Mouse (Mus musculus): ENCODE measurements at regions not wholly inside any gene's neighbourhood (a gene's known extent, or its start where the extent isn't known, plus 50 kb on each side); places are given as distances from the start of the nearest gene placed in this dataset.
"Not testable (repeated sequence)": the region's sequence is repeated elsewhere in the genome, so short reads cannot be mapped to it uniquely, and the experiment has no call there.

DNA sequence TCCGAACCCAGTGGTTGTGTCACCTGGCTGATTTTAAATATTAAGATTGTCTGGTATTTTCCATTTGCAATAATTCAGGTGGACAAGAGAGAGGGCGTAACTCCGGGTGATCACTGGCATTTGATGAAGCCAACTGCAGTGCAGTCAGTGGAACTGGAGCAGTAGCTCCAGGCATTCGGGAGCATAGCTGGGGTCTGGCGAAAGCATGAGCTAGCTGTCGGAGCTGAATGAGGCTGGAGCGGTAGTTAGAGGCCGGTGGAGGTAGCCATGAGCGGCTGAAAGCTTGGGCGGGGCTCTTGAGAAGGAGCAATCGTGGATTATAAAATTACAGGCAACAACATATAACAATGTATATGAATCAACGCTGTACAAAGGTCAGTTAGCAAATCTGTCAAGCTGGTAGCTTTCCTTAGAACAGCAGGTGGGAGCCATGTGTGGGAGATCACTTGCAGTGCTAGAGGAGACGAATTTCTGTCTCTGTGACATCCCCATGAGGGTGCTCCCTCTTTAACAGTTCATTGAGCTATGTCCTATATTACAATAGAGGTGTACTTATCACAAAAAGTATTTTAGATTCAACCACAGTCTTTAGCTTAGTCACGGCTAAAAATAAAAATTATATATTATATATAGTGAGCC is 1415.0 kb upstream of the 1700008P02Rik start:
- Histone ChIP-seq H3K4me3 (no peak overlapping the region), H3K9me3 (no peaks in the 10 kb centered on the region), H3K4me2 (replicated peaks) (no peak overlapping the region), H3K4me1 (peaks cover 8% of the 10 kb centered on the region), H3K27ac (no peak overlapping the region), H3K36me3 (no peaks in the 10 kb centered on the region), H3K27me3 (no peaks in the 10 kb centered on the region), H3K9ac (no peak overlapping the region)
- ATAC-seq (ENCODE audit: insufficient number of reproducible peaks, insufficient read depth, low FRiP score, low TSS enrichment): no peak
- 61% methylated on average over 14 of the region's 14 CpGs for WGBS

DNA sequence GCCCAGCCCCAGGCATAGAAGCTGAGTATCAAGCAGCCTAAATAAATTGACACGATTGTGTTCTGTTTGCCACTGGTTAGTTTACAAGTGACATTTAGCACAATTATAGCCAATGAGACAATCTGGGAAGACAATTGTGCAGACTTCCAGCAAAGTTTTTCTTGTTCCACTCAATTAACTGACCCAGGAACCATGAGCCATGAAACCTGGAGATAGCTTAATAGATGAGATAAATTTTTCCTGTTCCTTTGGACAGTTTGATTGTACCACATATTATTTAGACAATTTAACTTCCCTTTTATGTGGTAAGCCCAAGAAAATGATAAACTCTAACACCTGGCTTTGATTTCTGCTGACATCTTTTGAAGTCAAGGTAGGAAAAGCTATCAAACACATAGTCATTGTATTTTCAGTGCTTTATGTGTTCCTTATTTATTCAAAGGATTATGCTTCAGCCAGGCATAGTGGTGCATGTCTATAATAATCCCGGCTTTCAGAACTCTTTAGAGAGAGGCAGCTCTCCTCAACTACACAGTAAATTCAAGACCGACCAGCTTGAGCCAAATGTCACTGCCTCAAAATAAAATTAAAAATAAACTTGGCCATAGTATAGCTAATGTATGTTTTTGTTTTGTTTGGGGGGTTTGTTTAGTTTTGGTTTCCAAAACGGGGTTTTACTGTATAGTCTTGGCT is 1406.2 kb upstream of the 1700008P02Rik start:
- no peaks in the 10 kb centered on the region for H3K27me3 ChIP-seq
- 62% methylated on average over 4 of the region's 4 CpGs for WGBS
- H3K4me1 ChIP-seq: no peaks in the 10 kb centered on the region
- no peaks in the 10 kb centered on the region for H3K36me3 ChIP-seq
- H3K27ac ChIP-seq: no peak overlapping the region
- no peak overlapping the region for H3K4me3 ChIP-seq
- H3K9me3 ChIP-seq: no peaks in the 10 kb centered on the region
- H3K9ac ChIP-seq: no peak overlapping the region
- ATAC-seq (ENCODE audit: insufficient number of reproducible peaks, insufficient read depth, low FRiP score, low TSS enrichment): no peak
- no peak overlapping the region for H3K4me2 ChIP-seq (replicated peaks)

DNA sequence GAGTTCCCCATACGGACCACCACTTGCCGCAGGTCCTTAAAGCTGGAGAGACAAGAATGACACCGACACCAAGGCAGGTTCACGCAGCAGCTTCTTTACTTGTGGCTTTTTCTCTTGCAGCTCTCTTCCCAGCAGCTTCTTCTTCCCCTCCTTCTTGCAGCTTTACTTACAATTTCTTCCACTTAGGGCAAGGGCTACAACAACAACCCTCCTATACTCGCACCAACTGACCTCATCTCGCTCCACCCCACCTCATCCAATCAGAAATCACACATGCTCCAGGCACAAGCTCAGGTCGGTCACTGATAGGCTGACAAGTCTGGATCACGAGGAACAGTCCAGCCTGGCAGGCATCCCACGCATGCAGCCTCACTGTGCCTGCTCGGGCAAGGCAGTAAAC is 1402.4 kb upstream of the 1700008P02Rik start:
- H3K36me3 ChIP-seq: no peaks in the 10 kb centered on the region
- H3K4me3 ChIP-seq: no peak overlapping the region
- no peaks in the 10 kb centered on the region for H3K27me3 ChIP-seq
- H3K27ac ChIP-seq: no peak overlapping the region
- 92% methylated on average over 10 of the region's 10 CpGs for WGBS
- H3K9ac ChIP-seq: no peak overlapping the region
- ATAC-seq (ENCODE audit: insufficient number of reproducible peaks, insufficient read depth, low FRiP score, low TSS enrichment): no peak
- H3K9me3 ChIP-seq: 0 out of 2 replicates have a peak, but pooled peaks cover 5% of the 10 kb centered on the region
- no peak overlapping the region for H3K4me2 ChIP-seq (replicated peaks)
- H3K4me1 ChIP-seq: no peaks in the 10 kb centered on the region

DNA sequence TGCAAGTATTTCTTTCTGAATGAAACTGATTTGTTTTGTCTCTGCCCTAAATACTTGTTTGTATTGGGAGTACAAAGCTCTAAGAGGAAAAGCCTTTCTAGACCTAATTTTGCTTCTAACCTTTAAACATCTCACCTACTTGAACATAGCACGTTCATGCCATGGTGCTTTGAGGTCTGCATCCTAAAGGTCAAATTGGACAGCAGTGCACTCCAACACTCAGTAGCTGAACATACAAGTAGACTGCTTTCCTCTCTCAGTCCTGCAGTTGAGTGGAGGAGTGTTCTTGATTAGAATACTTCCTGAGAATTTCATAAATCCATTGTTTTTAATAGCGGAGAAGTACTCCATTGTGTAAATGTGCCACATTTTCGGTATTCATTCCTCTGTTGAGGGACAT is 1397.2 kb upstream of the 1700008P02Rik start:
- WGBS: 83% methylated on average over 3 of the region's 3 CpGs
- H3K27ac ChIP-seq: no peak overlapping the region

DNA sequence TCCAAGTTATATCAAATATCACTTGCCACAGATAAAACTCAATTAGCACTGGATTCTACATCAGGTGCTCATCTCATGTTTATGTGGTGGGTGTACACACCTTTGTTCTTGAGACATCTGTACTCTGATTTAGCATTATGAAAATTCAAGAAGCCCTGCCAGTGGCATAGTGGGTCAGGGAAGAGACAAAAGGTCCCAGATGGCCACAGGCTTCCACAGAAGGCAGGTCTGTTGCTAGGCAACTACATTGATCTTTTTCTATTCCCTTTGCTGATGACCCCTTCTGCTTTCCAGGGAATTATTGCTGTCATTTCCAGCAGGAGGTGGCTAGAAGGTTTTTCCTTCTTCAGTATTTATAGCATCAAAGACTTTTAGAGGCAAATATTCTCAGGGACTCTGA is 1396.7 kb upstream of the 1700008P02Rik start:
- Histone ChIP-seq H3K4me1 (no peaks in the 10 kb centered on the region), H3K27ac (no peak overlapping the region), H3K27me3 (no peaks in the 10 kb centered on the region), H3K9ac (no peak overlapping the region), H3K4me2 (replicated peaks) (no peak overlapping the region), H3K36me3 (no peaks in the 10 kb centered on the region), H3K4me3 (no peak overlapping the region), H3K9me3 (0 out of 2 replicates have a peak, but pooled peaks cover 5% of the 10 kb centered on the region)
- no peak for ATAC-seq (ENCODE audit: insufficient number of reproducible peaks, insufficient read depth, low FRiP score, low TSS enrichment)

More for the DNA sequence above, 1397.2 kb upstream of the 1700008P02Rik start:
- Histone ChIP-seq H3K9me3 (0 out of 2 replicates have a peak, but pooled peaks cover 5% of the 10 kb centered on the region), H3K36me3 (no peaks in the 10 kb centered on the region), H3K4me1 (no peaks in the 10 kb centered on the region), H3K9ac (no peak overlapping the region), H3K27me3 (no peaks in the 10 kb centered on the region), H3K4me3 (no peak overlapping the region), H3K4me2 (replicated peaks) (no peak overlapping the region)
- ATAC-seq (ENCODE audit: insufficient number of reproducible peaks, insufficient read depth, low FRiP score, low TSS enrichment): no peak

DNA sequence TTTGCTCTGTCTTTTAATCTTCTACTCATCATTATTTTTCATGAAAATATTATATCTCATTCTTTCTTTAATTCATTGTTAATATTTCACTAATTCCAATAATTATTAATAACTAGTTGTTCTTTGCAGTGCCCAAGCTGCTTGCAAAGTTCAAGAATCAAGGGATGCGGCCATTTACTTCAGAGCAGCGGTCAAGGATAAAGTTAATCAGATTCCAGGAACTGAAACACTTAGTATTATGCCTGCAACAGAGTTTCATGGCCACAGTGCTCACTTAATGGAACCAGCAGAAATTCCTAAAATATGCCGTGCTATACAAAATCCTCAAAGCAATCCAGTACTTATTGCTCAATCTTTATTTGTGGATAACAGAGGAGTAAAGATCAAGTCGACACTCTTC is 1389.7 kb upstream of the 1700008P02Rik start:
- Histone ChIP-seq H3K4me1 (no peaks in the 10 kb centered on the region), H3K36me3 (no peaks in the 10 kb centered on the region), H3K27me3 (no peaks in the 10 kb centered on the region), H3K9me3 (no peaks in the 10 kb centered on the region), H3K27ac (no peak overlapping the region), H3K9ac (no peak overlapping the region), H3K4me2 (replicated peaks) (no peak overlapping the region), H3K4me3 (no peak overlapping the region)
- ATAC-seq (ENCODE audit: insufficient number of reproducible peaks, insufficient read depth, low FRiP score, low TSS enrichment): no peak
- 79% methylated on average over 4 of the region's 4 CpGs for WGBS

DNA sequence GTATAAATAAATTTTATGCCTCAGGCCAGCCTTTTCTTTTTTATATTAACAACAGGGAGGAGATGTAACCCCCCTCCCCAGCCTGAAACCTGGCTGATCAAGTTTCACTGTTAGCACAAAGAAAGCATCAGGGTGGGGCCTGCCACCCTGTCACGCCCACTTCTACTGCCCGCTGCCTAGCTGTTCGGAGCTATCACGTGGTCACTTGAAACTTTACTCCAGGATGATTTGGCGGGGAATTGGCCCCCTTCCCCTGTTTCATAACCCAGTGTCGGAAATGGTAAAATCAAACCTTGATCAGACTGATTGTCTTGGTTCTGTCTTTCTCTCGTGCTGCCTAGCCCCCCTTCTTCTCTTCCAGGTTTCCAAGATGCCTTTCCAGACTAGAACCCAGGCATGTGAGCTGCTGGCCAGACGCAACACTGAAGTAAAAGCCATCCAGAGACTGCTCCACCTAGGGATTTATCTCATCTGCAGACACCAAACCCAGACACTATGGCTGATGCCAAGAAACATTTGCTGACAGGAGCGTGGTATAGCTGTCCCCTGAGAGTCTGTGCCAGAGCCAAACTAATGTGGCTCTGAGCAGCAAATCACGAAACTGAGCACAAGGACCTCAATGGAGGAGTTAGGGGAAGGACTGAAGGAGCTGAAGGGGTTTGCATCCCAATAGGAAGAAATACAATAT is 1386.6 kb upstream of the 1700008P02Rik start:
- Histone ChIP-seq H3K4me1 (no peaks in the 10 kb centered on the region), H3K27me3 (no peaks in the 10 kb centered on the region), H3K9me3 (no peaks in the 10 kb centered on the region), H3K4me2 (replicated peaks) (no peak overlapping the region; the same call in 1 of the 2 replicates), H3K4me3 (no peak overlapping the region), H3K36me3 (no peaks in the 10 kb centered on the region), H3K27ac (no peak overlapping the region), H3K9ac (no peak overlapping the region)
- WGBS: 52% methylated on average over 10 of the region's 10 CpGs
- ATAC-seq (ENCODE audit: insufficient number of reproducible peaks, insufficient read depth, low FRiP score, low TSS enrichment): 0 out of 2 replicates have a peak, but pooled peaks have one; percentile 41

DNA sequence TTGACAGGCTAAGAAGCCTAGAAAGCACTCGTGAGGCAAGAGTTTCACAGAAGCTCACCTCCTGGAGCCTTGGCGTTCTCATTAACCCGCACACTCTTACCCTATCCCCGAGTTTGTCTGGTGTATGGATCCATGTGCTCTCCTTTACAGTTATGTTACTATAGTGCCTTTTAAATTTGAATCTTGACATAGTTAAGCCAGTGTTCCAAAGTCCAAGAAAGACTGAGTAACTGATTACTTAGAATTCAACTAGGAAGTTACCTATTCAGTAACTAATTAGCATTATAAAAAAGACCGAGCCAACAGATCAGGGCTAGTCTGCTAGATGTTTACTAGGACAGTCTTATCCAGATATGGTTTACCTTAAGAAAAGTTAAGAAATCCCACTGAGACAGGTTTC is 1386.0 kb upstream of the 1700008P02Rik start:
- Histone ChIP-seq H3K27ac (no peak overlapping the region), H3K36me3 (no peaks in the 10 kb centered on the region), H3K4me1 (no peaks in the 10 kb centered on the region), H3K4me2 (replicated peaks) (no peak overlapping the region), H3K9ac (no peak overlapping the region), H3K9me3 (no peaks in the 10 kb centered on the region), H3K4me3 (no peak overlapping the region), H3K27me3 (no peaks in the 10 kb centered on the region)
- ATAC-seq (ENCODE audit: insufficient number of reproducible peaks, insufficient read depth, low FRiP score, low TSS enrichment): no peak
- 70% methylated on average over 5 of the region's 5 CpGs for WGBS

DNA sequence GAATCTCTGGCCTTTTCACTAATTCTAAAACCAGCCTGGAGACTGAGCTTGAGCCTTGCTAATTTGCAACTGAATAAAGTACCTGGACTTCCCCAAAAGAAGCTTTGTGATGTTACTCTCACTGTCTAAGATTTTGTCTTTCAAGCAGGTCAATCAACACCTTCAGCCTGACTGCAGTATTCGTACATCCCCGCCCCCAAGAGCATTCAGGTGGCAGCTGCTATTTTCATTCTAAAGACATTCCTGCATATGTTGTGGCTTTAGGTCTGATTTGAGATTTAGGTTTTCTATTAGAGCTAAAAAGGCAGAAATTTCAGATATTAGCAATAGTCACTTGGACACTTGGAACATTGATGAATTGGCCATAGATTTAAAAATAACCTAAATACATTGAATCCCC is 1385.4 kb upstream of the 1700008P02Rik start:
- H3K4me3 ChIP-seq; H3K4me2 ChIP-seq (replicated peaks); H3K9me3 ChIP-seq; H3K4me1 ChIP-seq; ATAC-seq (ENCODE audit: insufficient number of reproducible peaks, insufficient read depth, low FRiP score, low TSS enrichment); H3K27me3 ChIP-seq; H3K27ac ChIP-seq; H3K36me3 ChIP-seq; H3K9ac ChIP-seq: not testable (repeated sequence)
- WGBS: 82% methylated on average over 2 of the region's 2 CpGs

DNA sequence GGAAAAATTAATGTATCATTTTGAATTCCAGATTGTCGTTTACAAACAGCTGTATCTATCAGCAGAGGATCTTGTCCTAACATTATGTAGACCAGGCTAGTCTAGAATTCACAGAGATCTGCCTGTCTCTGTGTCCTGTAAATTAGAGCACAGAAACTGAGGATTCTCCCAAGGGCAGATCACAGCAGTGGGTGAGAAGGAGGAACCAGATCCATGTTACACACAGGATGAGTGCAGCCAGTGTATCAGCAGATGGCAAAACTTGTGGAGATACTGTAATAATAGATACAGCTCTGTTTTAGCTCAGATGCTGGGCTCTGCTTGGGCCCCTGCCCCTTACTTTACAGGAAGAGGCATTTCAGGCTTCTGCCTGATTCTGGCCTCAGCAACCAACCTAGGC is 1384.0 kb upstream of the 1700008P02Rik start:
- ATAC-seq (ENCODE audit: insufficient number of reproducible peaks, insufficient read depth, low FRiP score, low TSS enrichment): no peak
- no peak overlapping the region for H3K9ac ChIP-seq
- H3K9me3 ChIP-seq: no peaks in the 10 kb centered on the region
- H3K4me3 ChIP-seq: no peak overlapping the region
- 93% methylated on average over 1 of the region's 1 CpGs for WGBS
- no peak overlapping the region for H3K27ac ChIP-seq
- no peaks in the 10 kb centered on the region for H3K27me3 ChIP-seq
- no peaks in the 10 kb centered on the region for H3K4me1 ChIP-seq
- H3K36me3 ChIP-seq: no peaks in the 10 kb centered on the region
- no peak overlapping the region for H3K4me2 ChIP-seq (replicated peaks)

DNA sequence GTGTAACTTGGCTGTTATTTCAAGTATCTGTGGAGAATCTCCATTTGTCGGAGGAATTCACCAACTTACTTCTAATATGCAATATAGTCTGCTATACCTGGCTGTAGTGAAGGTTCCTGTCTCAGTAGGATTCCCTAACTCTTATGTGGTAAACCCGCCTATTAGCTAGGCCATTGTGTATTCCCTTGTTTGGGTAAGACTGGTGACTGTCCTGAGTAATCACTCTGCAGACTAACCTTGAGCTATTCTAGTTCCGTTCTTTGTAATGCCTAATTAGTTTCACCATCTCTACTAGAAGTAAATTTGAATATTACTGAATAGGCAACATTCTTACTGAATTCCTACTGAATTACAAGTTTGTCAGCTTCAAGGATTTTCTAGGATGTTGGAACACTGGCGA is 1380.8 kb upstream of the 1700008P02Rik start:
- H3K4me1 ChIP-seq: no peaks in the 10 kb centered on the region
- H3K9ac ChIP-seq: no peak overlapping the region
- no peaks in the 10 kb centered on the region for H3K27me3 ChIP-seq
- no peaks in the 10 kb centered on the region for H3K9me3 ChIP-seq
- H3K27ac ChIP-seq: no peak overlapping the region
- 91% methylated on average over 4 of the region's 4 CpGs for WGBS
- H3K4me2 ChIP-seq (replicated peaks): no peak overlapping the region
- H3K4me3 ChIP-seq: no peak overlapping the region
- ATAC-seq (ENCODE audit: insufficient number of reproducible peaks, insufficient read depth, low FRiP score, low TSS enrichment): no peak
- H3K36me3 ChIP-seq: no peaks in the 10 kb centered on the region

DNA sequence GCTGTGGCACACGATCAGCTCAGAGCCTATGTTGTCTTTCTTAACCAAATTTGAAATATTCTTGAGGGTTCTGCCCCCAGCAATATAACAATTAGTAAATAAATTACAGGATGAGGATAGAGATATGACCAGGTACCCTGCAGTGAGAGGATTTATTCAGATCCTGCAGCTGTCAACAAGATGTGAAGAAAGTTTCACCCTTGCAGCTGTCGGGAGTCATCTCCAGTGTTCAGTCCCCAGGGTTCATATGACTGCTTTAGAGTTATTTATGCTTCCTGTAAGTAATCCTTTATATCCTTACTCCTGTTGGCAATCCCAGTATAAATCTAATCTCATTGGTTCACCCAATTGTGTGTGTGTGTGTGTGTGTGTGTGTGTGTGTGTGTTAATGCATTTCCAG is 1372.1 kb upstream of the 1700008P02Rik start:
- Histone ChIP-seq H3K9me3 (no peaks in the 10 kb centered on the region), H3K9ac (no peak overlapping the region), H3K27ac (no peak overlapping the region), H3K4me3 (no peak overlapping the region), H3K36me3 (no peaks in the 10 kb centered on the region), H3K27me3 (no peaks in the 10 kb centered on the region), H3K4me2 (replicated peaks) (no peak overlapping the region), H3K4me1 (no peaks in the 10 kb centered on the region)
- 93% methylated on average over 2 of the region's 2 CpGs for WGBS
- no peak for ATAC-seq (ENCODE audit: insufficient number of reproducible peaks, insufficient read depth, low FRiP score, low TSS enrichment)

All from embryonic facial prominence, embryonic 12.5 days (tissue).